Mouse (Mus musculus): ENCODE data around the gene Srr. TPM values are rescaled to one million over a fixed set of nuclear protein-coding genes. Genes with fewer than 3 reads are reported as not detected.

Srr gene
- 13.4 and 16.7 TPM in 2 replicates for polyA plus RNA-seq (2012; rRNA removed; ENCODE audit: low replicate concordance)

DNA sequence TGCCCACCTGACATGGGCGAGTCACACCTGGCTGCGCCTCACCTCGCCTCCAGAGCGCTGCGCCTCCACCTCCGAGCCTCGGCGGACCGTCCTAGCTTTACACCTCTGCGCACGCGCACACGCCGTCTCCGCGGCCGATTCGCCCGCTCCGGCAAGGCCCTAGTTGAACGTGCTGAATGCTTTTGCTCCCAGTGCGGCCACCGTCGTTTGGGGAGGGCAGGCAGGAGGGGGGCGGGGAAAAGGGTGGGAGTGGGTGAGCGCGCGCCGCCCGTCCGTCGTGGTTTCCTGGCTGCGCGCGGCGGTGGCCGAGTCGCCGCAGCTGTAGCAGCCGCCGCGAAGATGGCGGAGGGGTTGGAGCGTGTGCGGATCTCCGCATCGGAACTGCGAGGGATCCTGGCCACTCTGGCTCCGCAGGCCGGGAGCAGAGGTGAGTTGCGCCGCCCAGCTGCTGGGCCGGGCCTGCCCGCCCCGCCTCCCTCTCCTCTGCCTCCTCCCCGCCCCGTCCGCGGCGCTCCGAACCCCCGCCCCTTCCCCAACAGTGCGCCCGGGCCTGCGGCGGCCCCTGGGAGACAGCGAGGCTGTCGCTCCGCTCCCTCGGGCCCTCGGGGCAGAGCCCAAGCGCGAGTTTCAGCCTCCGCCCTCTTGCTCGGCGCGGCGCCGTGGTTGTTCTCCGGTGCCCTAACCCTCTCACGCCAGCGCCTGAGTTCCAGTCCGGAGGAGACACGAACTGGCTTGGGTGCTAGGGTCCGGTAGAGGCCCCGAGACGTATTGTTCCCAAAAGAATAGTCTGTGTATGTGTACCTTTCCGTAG, at the start of gene Srr, which contains the start of gene Smg6:
TSS of gene Srr (minus strand) at position 372 of the 811 bp plus-strand sequence.
TSS of gene Smg6 (plus strand) at position 247 of the 811 bp plus-strand sequence.

GRCm38 (mm10) chr11:74897678-74898516, 27.9 kb downstream of the Srr start, which contains the start of gene Tsr1:
TSS of gene Tsr1 (plus strand) at chr11:74898071.

GRCm38 (mm10) chr11:74896901-74897677, 28.7 kb downstream of the Srr start, which contains the start of gene Sgsm2:
TSS of gene Sgsm2 (minus strand) at chr11:74897060.

Other genes starting within 250 kb of the Srr start
- gene Pafah1b1, start 201.3 kb downstream of the Srr start, polyA plus RNA-seq (2012; rRNA removed; ENCODE audit: low replicate concordance), result 31.4 and 31.7 TPM in 2 replicates
- 2.4 and 5.8 TPM in 2 replicates for gene Mettl16, start 155.1 kb downstream of the Srr start, polyA plus RNA-seq (2012; rRNA removed; ENCODE audit: low replicate concordance)
- gene Mnt, start 95.0 kb downstream of the Srr start, polyA plus RNA-seq (2012; rRNA removed; ENCODE audit: low replicate concordance), result 10.6 and 20.7 TPM in 2 replicates
- 19.2 and 24.2 TPM in 2 replicates for gene Sgsm2, start 28.9 kb downstream of the Srr start, polyA plus RNA-seq (2012; rRNA removed; ENCODE audit: low replicate concordance)
- gene Tsr1, start 27.9 kb downstream of the Srr start, polyA plus RNA-seq (2012; rRNA removed; ENCODE audit: low replicate concordance), result 11.0 and 32.9 TPM in 2 replicates
- gene Smg6, start 125 bp downstream of the Srr start, polyA plus RNA-seq (2012; rRNA removed; ENCODE audit: low replicate concordance), result 27.4 and 49.0 TPM in 2 replicates
- 29.2 and 89.3 TPM in 2 replicates for gene Hic1, start 243.6 kb upstream of the Srr start, polyA plus RNA-seq (2012; rRNA removed; ENCODE audit: low replicate concordance)

All from subcutaneous adipose tissue, adult 2 months (tissue).